Mouse (Mus musculus) urinary bladder, postnatal 0 days (tissue): Measurements from ENCODE around the gene Coa4. TPM values are rescaled to one million over a fixed set of nuclear protein-coding genes. Genes with fewer than 3 reads are reported as not detected.

Experiments used
- polyA plus RNA-seq: library from polyadenylated mRNA; unstranded; fragments of >200 nt; fragmentation: Nextera tagmentation; extraction: Ambion mirVana; gene quantifications from 2 replicates; pipeline ENCODE4 v1.2.1, GENCODE M21; 2015

Coa4 gene
- 17.0 and 27.8 TPM in 2 replicates for polyA plus RNA-seq

DNA sequence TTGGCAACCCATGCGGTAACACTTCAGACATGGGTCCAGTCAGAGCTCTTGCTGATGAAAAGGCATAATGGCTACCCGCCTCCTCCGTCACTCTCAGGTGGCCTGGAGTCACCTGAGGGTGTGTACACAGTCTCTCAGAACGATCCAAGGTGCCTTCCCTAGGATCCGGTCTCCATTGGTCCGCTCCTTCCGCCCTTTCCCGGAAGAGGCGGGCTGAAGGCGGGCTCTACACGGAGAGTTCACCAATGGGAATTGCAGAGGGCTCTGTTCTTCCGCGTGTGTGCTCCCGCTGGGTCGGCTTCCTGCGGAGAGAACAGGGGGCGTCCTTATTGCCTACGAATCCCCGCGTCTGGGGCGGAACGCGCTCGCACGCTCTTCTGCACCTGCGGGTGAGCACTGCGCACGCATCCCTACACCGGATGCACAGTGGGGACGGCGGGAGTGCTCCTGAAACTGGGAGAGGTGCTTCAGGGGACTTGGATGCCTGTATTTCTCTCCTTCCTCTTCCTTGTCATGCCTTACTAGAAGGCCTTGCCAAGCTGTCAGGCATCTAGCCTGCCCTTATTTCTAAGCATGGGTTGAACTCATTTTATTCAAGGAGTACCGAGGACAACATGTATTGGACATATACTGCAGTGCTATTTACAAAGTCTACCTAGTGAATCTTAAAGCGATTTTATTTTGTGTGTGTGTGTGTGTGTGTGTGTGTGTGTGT lies at the start of gene Coa4:
Gene Coa4, plus strand, starts transcription at position 268 of the 715 bp plus-strand sequence.

DNA sequence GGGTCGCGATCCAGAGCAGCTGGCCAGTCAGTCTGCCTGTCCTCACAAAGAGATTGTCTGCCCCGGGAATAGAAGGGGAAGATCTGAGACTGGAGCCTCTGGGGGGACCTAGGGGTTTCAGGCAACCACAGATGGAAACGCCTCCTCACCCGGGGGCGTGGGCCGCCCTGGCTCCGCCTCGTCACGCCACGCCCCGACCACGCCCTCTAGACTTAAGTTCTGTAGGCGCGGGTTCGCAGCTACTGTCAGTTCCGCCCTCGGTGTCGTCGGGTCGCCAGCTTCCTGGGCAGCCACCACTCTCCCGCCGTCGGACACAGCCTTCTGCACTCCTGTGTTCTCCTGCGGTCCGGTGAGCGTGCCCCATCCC lies 43.8 kb upstream of the Coa4 start, which contains the start of gene Ucp2:
Gene Ucp2, plus strand, starts transcription at position 221 of the 367 bp plus-strand sequence.

GRCm38 (mm10) chr7:100514573-100514972 lies 22.3 kb upstream of the Coa4 start, which contains the start of gene Dnajb13:
Gene Dnajb13, minus strand, starts transcription at chr7:100514960.

Other genes with a start within 250 kb of the Coa4 start
- 5.6 and 6.6 TPM in 2 replicates for gene C2cd3, start 164.8 kb upstream of the Coa4 start, polyA plus RNA-seq
- gene Ppme1, start 164.8 kb upstream of the Coa4 start, polyA plus RNA-seq, result 87.3 and 102 TPM in 2 replicates
- 0.05 TPM in 1 of 2 replicates, not detected in the other for gene Ucp3, start 64.1 kb upstream of the Coa4 start, polyA plus RNA-seq
- 179 and 263 TPM in 2 replicates for gene Ucp2, start 43.7 kb upstream of the Coa4 start, polyA plus RNA-seq
- gene Dnajb13, start 22.1 kb upstream of the Coa4 start, polyA plus RNA-seq, result 0.25 and 0.46 TPM in 2 replicates
- gene Rab6a, start 70.3 kb downstream of the Coa4 start, polyA plus RNA-seq, result 63.6 and 79.6 TPM in 2 replicates
- 67.1 and 68.4 TPM in 2 replicates for gene Mrpl48, start 71.2 kb downstream of the Coa4 start, polyA plus RNA-seq
- gene Plekhb1, start 125.3 kb downstream of the Coa4 start, polyA plus RNA-seq, result 4.6 and 5.0 TPM in 2 replicates
- gene Fam168a, start 169.6 kb downstream of the Coa4 start, polyA plus RNA-seq, result 46.1 and 47.9 TPM in 2 replicates